Mouse (Mus musculus): Measurements from ENCODE around the gene Slc29a1. TPM values are rescaled to one million over a fixed set of nuclear protein-coding genes. Genes with fewer than 3 reads are reported as not detected.

Slc29a1 gene
- polyA plus RNA-seq, 1 experiment from 2014 or later = 33.2 TPM

DNA sequence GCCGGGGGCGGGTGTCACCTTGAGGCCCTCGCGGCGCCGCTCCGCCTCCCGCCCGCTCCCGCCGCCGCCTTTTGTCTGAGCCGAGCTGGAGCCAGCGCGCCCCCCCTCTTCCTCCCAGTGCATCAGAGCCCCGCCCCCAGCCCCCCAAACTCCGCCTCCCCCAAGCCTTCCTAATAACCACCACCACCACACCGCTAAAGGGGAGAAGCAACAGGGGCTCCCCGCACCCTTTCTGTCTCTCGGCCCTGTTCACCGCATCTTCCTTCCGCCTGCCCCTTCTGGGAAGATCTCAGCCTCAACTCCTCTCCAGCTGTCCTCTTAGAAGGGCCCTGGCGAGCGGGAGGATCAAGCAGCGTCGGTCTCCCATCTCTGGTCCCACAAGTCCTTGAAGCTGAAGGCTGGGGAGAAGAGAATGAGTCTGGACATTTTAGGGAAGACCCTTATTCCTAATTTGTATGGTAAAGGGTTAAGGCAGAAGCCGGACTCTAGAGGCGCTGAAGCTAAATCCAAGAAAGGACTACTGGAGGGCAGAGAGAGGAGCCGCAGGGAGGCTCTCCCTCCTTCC is 49.7 kb downstream of the Slc29a1 start, which contains the start of gene Tmem151b:
Gene Tmem151b (minus strand): TSS at position 61 of the 565 bp plus-strand sequence.
- WGBS = under 1% methylated on average over 11 of the region's 29 CpGs
- H3K36me3 ChIP-seq (ENCODE audit: control insufficient read depth, insufficient read depth, low read length) = peaks cover 23% of the 10 kb centered on the region
- peaks cover 31% of the 10 kb centered on the region for H3K27me3 ChIP-seq (ENCODE audit: control insufficient read depth, insufficient read depth, low read length)
- H3K4me1 ChIP-seq (ENCODE audit: control insufficient read depth, insufficient read depth, low read length) = peaks cover 35% of the 10 kb centered on the region
- peak within 1 kb of the TSS; percentile 64 for H3K4me2 ChIP-seq (ENCODE audit: low read length)
- ATAC-seq (ENCODE audit: low FRiP score, low TSS enrichment) (peak; percentile 61), DNase-seq (peak; percentile 89)
- H3K4me3 ChIP-seq (replicated peaks; ENCODE audit: low read depth, low read length) = peak within 1 kb of the TSS; percentile 93
- H3K9ac ChIP-seq (replicated peaks; ENCODE audit: low read length) = peak within 1 kb of the TSS; percentile 99
- peak within 1 kb of the TSS; percentile 97 for H3K27ac ChIP-seq (replicated peaks; ENCODE audit: low read depth, low read length)
- no peaks in the 10 kb centered on the region for H3K9me3 ChIP-seq (ENCODE audit: control insufficient read depth, low read length)

GRCm38 (mm10) chr17:45548541-45549512 is 50.6 kb downstream of the Slc29a1 start:
- ATAC-seq (ENCODE audit: low FRiP score, low TSS enrichment) (peak; percentile 66), DNase-seq (peak; percentile 87)
- Histone ChIP-seq H3K9me3 (ENCODE audit: control insufficient read depth, low read length) (no peaks in the 10 kb centered on the region), H3K4me2 (ENCODE audit: low read length) (peak overlapping the region; percentile 64), H3K27me3 (ENCODE audit: control insufficient read depth, insufficient read depth, low read length) (peaks cover 31% of the 10 kb centered on the region), H3K4me1 (ENCODE audit: control insufficient read depth, insufficient read depth, low read length) (peaks cover 43% of the 10 kb centered on the region), H3K4me3 (replicated peaks; ENCODE audit: low read depth, low read length) (peak overlapping the region; percentile 93), H3K36me3 (ENCODE audit: control insufficient read depth, insufficient read depth, low read length) (peaks cover 32% of the 10 kb centered on the region), H3K27ac (replicated peaks; ENCODE audit: low read depth, low read length) (peak overlapping the region; percentile 97), H3K9ac (replicated peaks; ENCODE audit: low read length) (peak overlapping the region; percentile 99)
- WGBS = 3% methylated on average over 52 of the region's 68 CpGs

- H3K9me3 ChIP-seq (ENCODE audit: control insufficient read depth, low read length) = no peaks in the 10 kb centered on the region
- ATAC-seq (ENCODE audit: low FRiP score, low TSS enrichment) (no peak), DNase-seq (no peak)
- H3K4me3 ChIP-seq (replicated peaks; ENCODE audit: low read depth, low read length) = peak overlapping the region; percentile 93
- peaks cover 35% of the 10 kb centered on the region for H3K36me3 ChIP-seq (ENCODE audit: control insufficient read depth, insufficient read depth, low read length)
- peak overlapping the region; percentile 64 for H3K4me2 ChIP-seq (ENCODE audit: low read length)
- peaks cover 31% of the 10 kb centered on the region for H3K27me3 ChIP-seq (ENCODE audit: control insufficient read depth, insufficient read depth, low read length)
- H3K27ac ChIP-seq (replicated peaks; ENCODE audit: low read depth, low read length) = no peak overlapping the region
- 78% methylated on average over 5 of the region's 5 CpGs for WGBS
- H3K4me1 ChIP-seq (ENCODE audit: control insufficient read depth, insufficient read depth, low read length) = peaks cover 46% of the 10 kb centered on the region
- H3K9ac ChIP-seq (replicated peaks; ENCODE audit: low read length) = no peak overlapping the region
Measured at GRCm38 (mm10) chr17:45547461-45548190, 51.8 kb downstream of the Slc29a1 start.

GRCm38 (mm10) chr17:45546941-45547340 is 52.5 kb downstream of the Slc29a1 start:
- ATAC-seq (ENCODE audit: low FRiP score, low TSS enrichment) (no peak), DNase-seq (no peak)
- Histone ChIP-seq H3K4me3 (replicated peaks; ENCODE audit: low read depth, low read length) (no peak overlapping the region), H3K36me3 (ENCODE audit: control insufficient read depth, insufficient read depth, low read length) (peaks cover 35% of the 10 kb centered on the region), H3K4me2 (ENCODE audit: low read length) (no peak overlapping the region), H3K4me1 (ENCODE audit: control insufficient read depth, insufficient read depth, low read length) (peaks cover 44% of the 10 kb centered on the region), H3K9ac (replicated peaks; ENCODE audit: low read length) (no peak overlapping the region), H3K27me3 (ENCODE audit: control insufficient read depth, insufficient read depth, low read length) (peaks cover 31% of the 10 kb centered on the region), H3K9me3 (ENCODE audit: control insufficient read depth, low read length) (no peaks in the 10 kb centered on the region), H3K27ac (replicated peaks; ENCODE audit: low read depth, low read length) (no peak overlapping the region)
- WGBS = 72% methylated on average over 16 of the region's 16 CpGs

DNA sequence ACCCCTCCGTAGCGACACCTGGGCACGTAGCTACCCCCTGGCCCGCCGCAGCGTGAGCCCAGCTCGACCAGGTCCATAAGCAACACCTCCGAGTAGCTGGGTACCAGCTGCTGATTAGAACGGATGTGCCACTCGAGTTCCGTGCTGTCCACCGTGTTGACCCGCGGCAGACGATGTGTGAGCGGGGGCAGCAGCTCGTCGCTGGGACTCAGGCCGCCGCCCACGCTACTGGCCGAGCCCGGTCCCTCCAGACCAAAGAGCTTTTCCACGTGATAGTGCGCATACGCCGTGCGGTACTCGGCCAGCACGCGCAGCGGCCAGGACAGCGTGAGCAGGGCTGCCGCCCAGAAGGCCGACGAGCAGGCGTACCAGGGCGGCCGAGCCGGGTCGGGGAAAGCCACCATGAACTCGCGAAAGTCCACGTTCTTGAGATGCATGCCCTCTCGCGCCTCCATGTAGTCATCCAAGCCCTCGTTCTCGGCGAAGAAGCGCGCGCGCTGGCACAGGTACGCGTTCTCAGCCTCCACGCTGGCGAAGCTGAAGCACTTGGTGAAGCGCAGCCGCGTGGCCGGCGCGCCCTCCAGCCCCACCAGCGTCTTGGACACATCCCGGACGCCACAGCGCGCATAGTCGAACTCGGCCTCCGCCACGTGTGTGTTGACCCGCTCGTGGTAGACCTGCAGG is 54.0 kb downstream of the Slc29a1 start:
- Histone ChIP-seq H3K9me3 (ENCODE audit: control insufficient read depth, low read length) (no peaks in the 10 kb centered on the region), H3K4me2 (ENCODE audit: low read length) (peak overlapping the region; percentile 35), H3K27ac (replicated peaks; ENCODE audit: low read depth, low read length) (no peak overlapping the region), H3K4me1 (ENCODE audit: control insufficient read depth, insufficient read depth, low read length) (peaks cover 39% of the 10 kb centered on the region), H3K27me3 (ENCODE audit: control insufficient read depth, insufficient read depth, low read length) (peaks cover 31% of the 10 kb centered on the region), H3K9ac (replicated peaks; ENCODE audit: low read length) (peak overlapping the region; percentile 23; the same call in 1 of the 2 replicates), H3K4me3 (replicated peaks; ENCODE audit: low read depth, low read length) (peak overlapping the region; percentile 15), H3K36me3 (ENCODE audit: control insufficient read depth, insufficient read depth, low read length) (peaks cover 35% of the 10 kb centered on the region)
- WGBS = 11% methylated on average over 74 of the region's 74 CpGs
- ATAC-seq (ENCODE audit: low FRiP score, low TSS enrichment) (no peak), DNase-seq (peak; percentile 59)

DNA sequence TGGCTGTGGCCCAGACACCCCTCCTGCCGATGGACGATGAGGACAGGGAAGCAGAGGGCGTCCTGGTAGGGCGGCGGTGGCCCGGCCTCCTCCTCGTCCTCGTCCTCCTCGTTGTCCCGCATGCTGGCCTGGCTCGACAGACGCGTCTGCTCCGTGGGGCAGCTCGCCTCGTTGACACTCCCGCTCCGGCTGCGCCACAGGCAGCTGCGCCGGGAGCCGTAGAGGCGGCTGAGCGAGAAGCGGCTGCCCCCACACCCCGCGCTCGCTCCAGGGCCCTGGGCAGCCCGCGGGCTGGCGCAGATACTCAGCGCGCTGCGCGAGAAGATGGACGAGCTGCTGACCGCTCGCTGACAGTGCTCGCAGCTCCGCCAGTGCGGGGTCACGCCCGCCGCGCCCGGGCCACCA is 54.5 kb downstream of the Slc29a1 start:
- DNase-seq (peak; percentile 64), ATAC-seq (ENCODE audit: low FRiP score, low TSS enrichment) (no peak)
- WGBS = 3% methylated on average over 46 of the region's 46 CpGs
- 0 out of 2 replicates have a peak overlapping the region, but pooled peaks have one; percentile 20 for H3K27ac ChIP-seq (replicated peaks; ENCODE audit: low read depth, low read length)
- peaks cover 34% of the 10 kb centered on the region for H3K4me1 ChIP-seq (ENCODE audit: control insufficient read depth, insufficient read depth, low read length)
- peaks cover 31% of the 10 kb centered on the region for H3K27me3 ChIP-seq (ENCODE audit: control insufficient read depth, insufficient read depth, low read length)
- no peaks in the 10 kb centered on the region for H3K9me3 ChIP-seq (ENCODE audit: control insufficient read depth, low read length)
- H3K4me2 ChIP-seq (ENCODE audit: low read length) = peak overlapping the region; percentile 35
- H3K9ac ChIP-seq (replicated peaks; ENCODE audit: low read length) = peak overlapping the region; percentile 23; the same call in 1 of the 2 replicates
- H3K4me3 ChIP-seq (replicated peaks; ENCODE audit: low read depth, low read length) = peak overlapping the region; percentile 12; the same call in 1 of the 2 replicates
- peaks cover 35% of the 10 kb centered on the region for H3K36me3 ChIP-seq (ENCODE audit: control insufficient read depth, insufficient read depth, low read length)

GRCm38 (mm10) chr17:45544001-45544872 is 55.2 kb downstream of the Slc29a1 start:
- Histone ChIP-seq H3K27me3 (ENCODE audit: control insufficient read depth, insufficient read depth, low read length) (peaks cover 31% of the 10 kb centered on the region), H3K4me1 (ENCODE audit: control insufficient read depth, insufficient read depth, low read length) (peaks cover 33% of the 10 kb centered on the region), H3K4me2 (ENCODE audit: low read length) (peak overlapping the region; percentile 35; the same call in 1 of the 2 replicates), H3K4me3 (replicated peaks; ENCODE audit: low read depth, low read length) (peak overlapping the region; percentile 12; the same call in 1 of the 2 replicates), H3K36me3 (ENCODE audit: control insufficient read depth, insufficient read depth, low read length) (peaks cover 35% of the 10 kb centered on the region), H3K27ac (replicated peaks; ENCODE audit: low read depth, low read length) (0 out of 2 replicates have a peak overlapping the region, but pooled peaks have one; percentile 20), H3K9ac (replicated peaks; ENCODE audit: low read length) (no peak overlapping the region; the same call in 1 of the 2 replicates), H3K9me3 (ENCODE audit: control insufficient read depth, low read length) (no peaks in the 10 kb centered on the region)
- DNase-seq = peak; percentile 73
- WGBS = 12% methylated on average over 24 of the region's 24 CpGs
- ATAC-seq (ENCODE audit: low FRiP score, low TSS enrichment) = no peak

All from midbrain, embryonic 14.5 days (tissue).